Mouse (Mus musculus) bone marrow, adult 2 months (tissue): ENCODE measurements around the gene Ezr. TPM values are rescaled to one million over a fixed set of nuclear protein-coding genes. Genes with fewer than 3 reads are reported as not detected.

ENCODE experiments used
- H3K27ac ChIP-seq: fragments of 200-500 bp; 2 replicates; pipeline ENCODE4 v1.5.1; 2012; ENCODE audit warnings: low read depth, mild to moderate bottlenecking, control low read depth, inconsistent platforms, low read length; ENCODE audit not compliant: control insufficient read depth, poor library complexity, insufficient read depth
- H3K4me1 ChIP-seq: fragments of 200-500 bp; 2 replicates; pipeline ENCODE4 v1.6.1; 2011; ENCODE audit warnings: low read length; ENCODE audit not compliant: control insufficient read depth, insufficient read depth
- H3K4me3 ChIP-seq: fragments of 200-500 bp; replicated peaks from 2 replicates; pipeline ENCODE3; 2011; ENCODE audit warnings: mild to moderate bottlenecking, low read depth, low read length, control low read depth; ENCODE audit not compliant: control insufficient read depth
- CTCF ChIP-seq: fragments of 200-500 bp; IDR thresholded peaks from 2 replicates; pipeline ENCODE4 v1.5.1; 2011; ENCODE audit warnings: low read length, control low read depth; ENCODE audit not compliant: control insufficient read depth, insufficient read depth
- POLR2A ChIP-seq: fragments of 200-500 bp; IDR thresholded peaks from 2 replicates; pipeline ENCODE4 v1.6.1; 2011; ENCODE audit warnings: low read depth, mild to moderate bottlenecking, control low read depth, low read length, borderline replicate concordance; ENCODE audit not compliant: control insufficient read depth
- WGBS: fragments of 180-500 bp; shearing (Covaris S2); methylation state at CpG from one replicate; pipeline ENCODE4 v1.1.7; 2018; 5-methylcytosine and 5-hydroxymethylcytosine counted together
- polyA plus RNA-seq: library from polyadenylated mRNA; stranded (reverse); fragments of >200 nt; gene quantifications from 2 replicates; pipeline ENCODE4 v1.2.4, GENCODE M21; 2011; ENCODE audit warnings: low replicate concordance; ENCODE audit not compliant: missing spikeins, insufficient read depth, insufficient read length

The Ezr gene
- polyA plus RNA-seq, 1 experiment = 82.0 TPM

- 25% methylated on average over 9 of the region's 9 CpGs for WGBS
- no peak for TF ChIP-seq POLR2A
- TF ChIP-seq CTCF = no peak
These were observed 35.9 kb downstream of the Ezr start for GRCm38 (mm10) chr17:6746452-6747231.

GRCm38 (mm10) chr17:6745975-6746374, 36.6 kb downstream of the Ezr start:
- WGBS = 44% methylated on average over 9 of the region's 9 CpGs
- Histone ChIP-seq H3K4me1 (peaks cover 16% of the 10 kb centered on the region), H3K4me3 (no peak overlapping the region), H3K27ac (peak overlapping the region; percentile 79)
- TF ChIP-seq POLR2A (no peak), CTCF (no peak)

More at GRCm38 (mm10) chr17:6746452-6747231, 35.9 kb downstream of the Ezr start:
- peaks cover 16% of the 10 kb centered on the region for H3K4me1 ChIP-seq
- H3K4me3 ChIP-seq = no peak overlapping the region
- H3K27ac ChIP-seq = peak overlapping the region; percentile 79

- TF ChIP-seq CTCF (no peak), POLR2A (no peak)
- 56% methylated on average over 5 of the region's 5 CpGs for WGBS
- Histone ChIP-seq H3K4me3 (no peak overlapping the region), H3K27ac (peak overlapping the region; percentile 79), H3K4me1 (peaks cover 16% of the 10 kb centered on the region)
These were observed 37.1 kb downstream of the Ezr start for GRCm38 (mm10) chr17:6745503-6745902.

- Histone ChIP-seq H3K4me1 (peaks cover 16% of the 10 kb centered on the region), H3K4me3 (no peak overlapping the region), H3K27ac (no peak overlapping the region)
- TF ChIP-seq CTCF = no peak
- no peak for TF ChIP-seq POLR2A
- WGBS = 90% methylated on average over 14 of the region's 14 CpGs
These were observed 37.7 kb downstream of the Ezr start for GRCm38 (mm10) chr17:6744871-6745270.

- WGBS = 52% methylated on average over 9 of the region's 9 CpGs
- TF ChIP-seq POLR2A = no peak
- TF ChIP-seq CTCF = no peak
- H3K4me3 ChIP-seq = no peak overlapping the region
- peaks cover 16% of the 10 kb centered on the region for H3K4me1 ChIP-seq
- peak overlapping the region; percentile 31; the same call in 1 of the 2 replicates for H3K27ac ChIP-seq
These were observed 38.2 kb downstream of the Ezr start for GRCm38 (mm10) chr17:6744366-6744765.

- Histone ChIP-seq H3K4me3 (no peak overlapping the region), H3K4me1 (peaks cover 16% of the 10 kb centered on the region), H3K27ac (peak overlapping the region; percentile 68; the same call in 1 of the 2 replicates)
- TF ChIP-seq CTCF = no peak
- TF ChIP-seq POLR2A = no peak
- 7% methylated on average over 11 of the region's 11 CpGs for WGBS
These were observed 38.8 kb downstream of the Ezr start for GRCm38 (mm10) chr17:6743787-6744239.

- Histone ChIP-seq H3K4me3 (no peak overlapping the region), H3K27ac (peak overlapping the region; percentile 68), H3K4me1 (peaks cover 16% of the 10 kb centered on the region)
- WGBS = 43% methylated on average over 11 of the region's 11 CpGs
- TF ChIP-seq POLR2A = no peak
- TF ChIP-seq CTCF = no peak
These were observed 39.5 kb downstream of the Ezr start for GRCm38 (mm10) chr17:6743039-6743575.
